Mouse (Mus musculus) lung, embryonic 14.5 days (tissue): ENCODE measurements at regions not wholly inside any gene's neighbourhood (a gene's known extent, or its start where the extent isn't known, plus 50 kb on each side); places are given as distances from the start of the nearest gene placed in this dataset.

ENCODE experiments used
- ATAC-seq: fragments of 200-750 bp; cut with Nextera tagmentation; 2 replicates; pipeline ENCODE4 v1.8.0; 2017; ENCODE audit warnings: mild to moderate bottlenecking, moderate TSS enrichment, moderate library complexity; ENCODE audit not compliant: insufficient read depth
- DNase-seq: peaks from one replicate; pipeline ENCODE4 v3.0.0-alpha.2; 2015
- H3K27ac ChIP-seq: fragments of 300-500 bp; sonication (generic); 2 replicates; pipeline ENCODE4 v1.5.1; 2014; ENCODE audit warnings: low read depth, mild to moderate bottlenecking, moderate library complexity
- H3K27me3 ChIP-seq: fragments of 300-500 bp; sonication (generic); 2 replicates; pipeline ENCODE4 v1.6.1; 2014; ENCODE audit warnings: low read length, control low read depth; ENCODE audit not compliant: insufficient read depth
- H3K36me3 ChIP-seq: fragments of 300-500 bp; sonication (generic); 2 replicates; pipeline ENCODE4 v1.6.1; 2014; ENCODE audit warnings: control low read depth; ENCODE audit not compliant: insufficient read depth
- H3K4me1 ChIP-seq: fragments of 300-500 bp; sonication (generic); 2 replicates; pipeline ENCODE4 v1.6.1; 2014; ENCODE audit warnings: antibody characterized with exemption, control low read depth; ENCODE audit not compliant: insufficient read depth
- H3K4me2 ChIP-seq: fragments of 300-500 bp; sonication (generic); 2 replicates; pipeline ENCODE4 v1.6.1; 2014; ENCODE audit warnings: mild to moderate bottlenecking
- H3K4me3 ChIP-seq: fragments of 300-500 bp; sonication (generic); 2 replicates; pipeline ENCODE4 v1.5.1; 2014; ENCODE audit warnings: low read depth, low read length
- H3K9ac ChIP-seq: fragments of 300-500 bp; sonication (generic); 2 replicates; pipeline ENCODE4 v1.6.1; 2014
- H3K9me3 ChIP-seq: fragments of 300-500 bp; sonication (generic); 2 replicates; pipeline ENCODE4 v1.6.1; 2016; ENCODE audit warnings: low read depth, low read length, control low read depth
- CTCF ChIP-seq: IDR thresholded peaks from 2 replicates; pipeline ENCODE4 v1.5.1; 2016; ENCODE audit warnings: antibody characterized with exemption, low read depth
- WGBS: fragments of 180-500 bp; shearing (Covaris S2); extraction: QIAGEN DNeasy Blood & Tissue Kit; methylation state at CpG from one replicate; pipeline ENCODE4 v1.1.7; 2014; 5-methylcytosine and 5-hydroxymethylcytosine counted together

DNA sequence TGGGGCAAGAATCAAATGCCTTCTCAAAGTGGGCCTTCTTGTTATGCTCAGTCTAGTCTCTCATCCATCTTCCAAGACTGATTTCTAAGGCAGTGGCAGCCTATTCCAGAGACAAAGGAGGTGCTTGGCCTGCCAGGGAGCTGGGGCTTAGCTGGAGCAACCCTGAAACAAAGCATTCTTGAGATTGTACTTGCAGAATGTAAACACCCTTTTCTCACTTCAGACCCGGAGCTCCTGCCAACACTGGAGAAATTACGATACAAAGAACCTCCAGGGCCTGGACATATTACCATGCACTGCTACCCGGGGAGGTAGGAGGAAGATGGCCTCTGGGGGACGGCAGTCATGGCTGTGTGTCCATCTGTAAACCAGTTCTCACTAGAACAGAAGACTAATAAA lies 82.5 kb upstream of the Klf9 start:
- DNase-seq (peak; percentile 51), ATAC-seq (peak; percentile 16; the same call in 1 of the 2 replicates)
- 36% methylated on average over 4 of the region's 4 CpGs for WGBS
- Histone ChIP-seq H3K9ac (peak overlapping the region; percentile 13; the same call in 1 of the 2 replicates), H3K36me3 (no peaks in the 10 kb centered on the region), H3K4me2 (no peak overlapping the region), H3K4me3 (no peak overlapping the region), H3K27me3 (no peaks in the 10 kb centered on the region), H3K4me1 (peaks cover 7% of the 10 kb centered on the region), H3K9me3 (no peaks in the 10 kb centered on the region), H3K27ac (peak overlapping the region; percentile 65; the same call in 1 of the 2 replicates)
- TF ChIP-seq CTCF: no peak

GRCm38 (mm10) chr19:23061081-23061640 lies 79.9 kb upstream of the Klf9 start:
- ATAC-seq (peak; percentile 24; the same call in 1 of the 2 replicates), DNase-seq (peak; percentile 56)

GRCm38 (mm10) chr19:23061906-23062305 lies 79.1 kb upstream of the Klf9 start:
- Histone ChIP-seq H3K27ac (no peak overlapping the region), H3K4me2 (no peak overlapping the region), H3K4me1 (peaks cover 7% of the 10 kb centered on the region), H3K9ac (no peak overlapping the region), H3K27me3 (no peaks in the 10 kb centered on the region), H3K36me3 (no peaks in the 10 kb centered on the region), H3K4me3 (no peak overlapping the region), H3K9me3 (no peaks in the 10 kb centered on the region)
- no peak for DNase-seq
- 34% methylated on average over 2 of the region's 2 CpGs for WGBS
- ATAC-seq: no peak
- TF ChIP-seq CTCF: no peak

More at GRCm38 (mm10) chr19:23061081-23061640, 79.9 kb upstream of the Klf9 start:
- WGBS: 20% methylated on average over 9 of the region's 9 CpGs
- no peak for TF ChIP-seq CTCF
- Histone ChIP-seq H3K27me3 (no peaks in the 10 kb centered on the region), H3K4me3 (no peak overlapping the region), H3K4me2 (no peak overlapping the region), H3K9ac (no peak overlapping the region), H3K9me3 (no peaks in the 10 kb centered on the region), H3K27ac (no peak overlapping the region), H3K36me3 (no peaks in the 10 kb centered on the region), H3K4me1 (peaks cover 7% of the 10 kb centered on the region)

DNA sequence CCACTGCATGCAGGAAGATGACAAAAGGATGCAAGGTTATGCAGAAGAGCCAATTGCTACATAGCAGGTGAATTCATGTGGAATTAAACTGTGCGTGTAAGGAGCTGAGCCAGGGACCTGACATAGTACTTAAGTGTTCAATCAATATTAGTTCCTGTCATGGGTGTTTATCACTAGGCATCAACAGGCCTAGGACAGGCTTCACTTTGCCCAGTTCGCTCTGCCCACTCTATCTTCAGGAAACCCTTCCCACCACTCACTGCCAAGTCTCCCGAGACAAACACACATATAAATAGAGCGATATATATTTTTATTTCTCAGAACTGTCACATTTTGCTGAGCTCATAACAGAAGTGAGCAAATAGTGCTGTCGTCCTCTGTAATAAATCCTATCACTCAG lies 78.2 kb upstream of the Klf9 start:
- Histone ChIP-seq H3K4me1 (peaks cover 3% of the 10 kb centered on the region), H3K9me3 (no peaks in the 10 kb centered on the region), H3K36me3 (no peaks in the 10 kb centered on the region), H3K9ac (no peak overlapping the region), H3K27me3 (no peaks in the 10 kb centered on the region), H3K4me2 (no peak overlapping the region), H3K27ac (no peak overlapping the region), H3K4me3 (no peak overlapping the region)
- 63% methylated on average over 5 of the region's 5 CpGs for WGBS
- ATAC-seq (no peak), DNase-seq (no peak)
- no peak for TF ChIP-seq CTCF

- ATAC-seq: no peak
- H3K36me3 ChIP-seq: no peaks in the 10 kb centered on the region
Observed at GRCm38 (mm10) chr19:23065548-23065947, 75.5 kb upstream of the Klf9 start.

DNA sequence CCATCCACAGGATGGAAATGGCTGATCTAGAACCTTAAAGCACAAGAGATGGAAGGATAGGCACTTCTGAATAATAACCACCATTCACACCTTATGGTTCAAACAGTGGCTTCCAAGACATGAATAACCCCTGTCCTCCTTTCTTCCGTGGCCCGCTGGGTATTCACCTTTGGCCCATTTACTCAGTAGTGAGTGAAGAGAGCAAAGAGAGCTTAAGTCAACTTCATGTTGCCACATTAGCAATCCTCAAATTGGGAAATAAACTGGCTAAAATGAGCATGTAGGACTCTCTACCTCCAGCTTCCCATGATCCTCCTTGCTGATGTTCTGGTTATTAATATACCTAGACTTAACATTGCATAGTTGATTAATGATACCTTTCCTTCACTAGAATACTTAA lies 74.3 kb upstream of the Klf9 start:
- WGBS: 89% methylated on average over 2 of the region's 2 CpGs
- H3K9me3 ChIP-seq: no peaks in the 10 kb centered on the region
- H3K27ac ChIP-seq: no peak overlapping the region
- H3K4me2 ChIP-seq: no peak overlapping the region
- TF ChIP-seq CTCF: no peak
- no peak overlapping the region for H3K4me3 ChIP-seq
- no peaks in the 10 kb centered on the region for H3K27me3 ChIP-seq
- H3K36me3 ChIP-seq: no peaks in the 10 kb centered on the region
- no peak overlapping the region for H3K9ac ChIP-seq
- ATAC-seq (no peak), DNase-seq (no peak)
- H3K4me1 ChIP-seq: no peaks in the 10 kb centered on the region

More at GRCm38 (mm10) chr19:23065548-23065947, 75.5 kb upstream of the Klf9 start:
- Histone ChIP-seq H3K9ac (no peak overlapping the region), H3K4me1 (peaks cover 3% of the 10 kb centered on the region; the same call in 1 of the 2 replicates), H3K9me3 (no peaks in the 10 kb centered on the region), H3K4me2 (no peak overlapping the region), H3K27ac (no peak overlapping the region), H3K4me3 (no peak overlapping the region), H3K27me3 (no peaks in the 10 kb centered on the region)
- TF ChIP-seq CTCF: no peak
- 64% methylated on average over 5 of the region's 5 CpGs for WGBS
- DNase-seq: no peak

GRCm38 (mm10) chr19:23068600-23068999 lies 72.4 kb upstream of the Klf9 start:
- no peak overlapping the region for H3K9ac ChIP-seq
- H3K9me3 ChIP-seq: no peaks in the 10 kb centered on the region
- H3K4me3 ChIP-seq: no peak overlapping the region
- no peak for DNase-seq
- H3K36me3 ChIP-seq: no peaks in the 10 kb centered on the region
- ATAC-seq: no peak
- H3K4me1 ChIP-seq: no peaks in the 10 kb centered on the region
- no peaks in the 10 kb centered on the region for H3K27me3 ChIP-seq
- WGBS: 70% methylated on average over 3 of the region's 3 CpGs
- no peak overlapping the region for H3K4me2 ChIP-seq
- no peak for TF ChIP-seq CTCF
- no peak overlapping the region for H3K27ac ChIP-seq
